Mouse (Mus musculus) heart, embryonic 16.5 days (tissue): ENCODE results near the gene Tmem214. TPM values are rescaled to one million over a fixed set of nuclear protein-coding genes. Genes with fewer than 3 reads are reported as not detected.
A peak's percentile ranks its signal among the peaks of the same experiment; 100 is the strongest.

ENCODE experiments used
- ATAC-seq: fragments of 200-750 bp; cut with Nextera tagmentation; replicated peaks from 2 replicates; pipeline ENCODE4 v1.8.0; 2017; ENCODE audit warnings: moderate number of reproducible peaks; ENCODE audit not compliant: insufficient read depth, low FRiP score; ENCODE audit errors: extremely low read depth
- H3K27ac ChIP-seq: fragments of 300-500 bp; sonication (generic); 2 replicates; pipeline ENCODE4 v1.5.1; 2014; ENCODE audit warnings: mild to moderate bottlenecking, low read length, control low read depth, moderate library complexity
- H3K27me3 ChIP-seq: fragments of 300-500 bp; sonication (generic); 2 replicates; pipeline ENCODE4 v1.6.1; 2014; ENCODE audit warnings: low read length, mixed read lengths; ENCODE audit not compliant: control insufficient read depth, insufficient read depth
- H3K36me3 ChIP-seq: fragments of 300-500 bp; sonication (generic); 2 replicates; pipeline ENCODE4 v1.6.1; 2014; ENCODE audit not compliant: control insufficient read depth, insufficient read depth
- H3K4me1 ChIP-seq: fragments of 300-500 bp; sonication (generic); 2 replicates; pipeline ENCODE4 v1.6.1; 2014; ENCODE audit warnings: low read length, mixed read lengths; ENCODE audit not compliant: control insufficient read depth, insufficient read depth
- H3K4me2 ChIP-seq: fragments of 300-500 bp; sonication (generic); 2 replicates; pipeline ENCODE4 v1.6.1; 2014; ENCODE audit warnings: low read depth, mild to moderate bottlenecking, control low read depth, low read length
- H3K4me3 ChIP-seq: fragments of 300-500 bp; sonication (generic); 2 replicates; pipeline ENCODE4 v1.5.1; 2014; ENCODE audit warnings: mild to moderate bottlenecking, control low read depth, low read length
- H3K9ac ChIP-seq: fragments of 300-500 bp; sonication (generic); 2 replicates; pipeline ENCODE4 v1.6.1; 2014; ENCODE audit warnings: low read length, control low read depth
- H3K9me3 ChIP-seq: fragments of 300-500 bp; sonication (generic); replicated peaks from 2 replicates; pipeline ENCODE4 v1.6.1; 2016; ENCODE audit warnings: low read length; ENCODE audit not compliant: control insufficient read depth
- WGBS: fragments of 180-500 bp; shearing (Covaris S2); extraction: QIAGEN DNeasy Blood & Tissue Kit; methylation state at CpG from one replicate; pipeline ENCODE4 v1.1.7; 2014; 5-methylcytosine and 5-hydroxymethylcytosine counted together
- polyA plus RNA-seq: library from polyadenylated mRNA; unstranded; fragments of >200 nt; fragmentation: Nextera tagmentation; extraction: Ambion mirVana; gene quantifications from 2 replicates; pipeline ENCODE4 v1.2.1, GENCODE M21; 2015

The Tmem214 gene
- polyA plus RNA-seq, 1 experiment from 2014 or later = 58.8 TPM

- WGBS = 31% methylated on average over 5 of the region's 5 CpGs
- H3K9ac ChIP-seq = peak overlapping the region; percentile 88
- H3K9me3 ChIP-seq = no peaks in the 10 kb centered on the region
- ATAC-seq = no peak
- H3K4me3 ChIP-seq = peak overlapping the region; percentile 86
- peak overlapping the region; percentile 91 for H3K27ac ChIP-seq
- H3K4me1 ChIP-seq = peaks cover 16% of the 10 kb centered on the region
- no peaks in the 10 kb centered on the region for H3K27me3 ChIP-seq
- H3K36me3 ChIP-seq = peaks cover 8% of the 10 kb centered on the region
- peak overlapping the region; percentile 84 for H3K4me2 ChIP-seq
These were observed 18.9 kb downstream of the Tmem214 start for GRCm38 (mm10) chr5:30886731-30887130.

GRCm38 (mm10) chr5:30887331-30887761 lies 19.5 kb downstream of the Tmem214 start:
- no peaks in the 10 kb centered on the region for H3K27me3 ChIP-seq
- under 1% methylated on average over 19 of the region's 19 CpGs for WGBS
- H3K27ac ChIP-seq = peak overlapping the region; percentile 91
- H3K4me2 ChIP-seq = peak overlapping the region; percentile 84
- H3K4me3 ChIP-seq = peak overlapping the region; percentile 86
- peaks cover 14% of the 10 kb centered on the region for H3K36me3 ChIP-seq
- peak; percentile 29 for ATAC-seq
- H3K9me3 ChIP-seq = no peaks in the 10 kb centered on the region
- H3K4me1 ChIP-seq = peaks cover 16% of the 10 kb centered on the region
- H3K9ac ChIP-seq = peak overlapping the region; percentile 88

- H3K9me3 ChIP-seq = no peaks in the 10 kb centered on the region
- WGBS = 0% methylated on average over 28 of the region's 28 CpGs
- H3K4me3 ChIP-seq = peak overlapping the region; percentile 86
- H3K36me3 ChIP-seq = peaks cover 19% of the 10 kb centered on the region
- H3K4me1 ChIP-seq = peaks cover 16% of the 10 kb centered on the region
- H3K9ac ChIP-seq = peak overlapping the region; percentile 88
- no peaks in the 10 kb centered on the region for H3K27me3 ChIP-seq
- peak overlapping the region; percentile 91 for H3K27ac ChIP-seq
- H3K4me2 ChIP-seq = peak overlapping the region; percentile 84
- peak; percentile 88 for ATAC-seq
These were observed 20.1 kb downstream of the Tmem214 start for GRCm38 (mm10) chr5:30887858-30888336.

- H3K9ac ChIP-seq = peak within 1 kb of the TSS; percentile 91
- H3K4me2 ChIP-seq = peak within 1 kb of the TSS; percentile 84
- ATAC-seq = peak; percentile 88
- H3K4me3 ChIP-seq = peak within 1 kb of the TSS; percentile 86
- WGBS = under 1% methylated on average over 41 of the region's 42 CpGs
- H3K27me3 ChIP-seq = no peaks in the 10 kb centered on the region
- peaks cover 16% of the 10 kb centered on the region for H3K4me1 ChIP-seq
- H3K27ac ChIP-seq = peak within 1 kb of the TSS; percentile 91
- H3K9me3 ChIP-seq = no peaks in the 10 kb centered on the region
- H3K36me3 ChIP-seq = peaks cover 25% of the 10 kb centered on the region
These were observed 20.7 kb downstream of the Tmem214 start, which contains the start of gene Agbl5 for GRCm38 (mm10) chr5:30888337-30889087. Agbl5 (plus strand) TSS chr5:30888694.

GRCm38 (mm10) chr5:30889088-30889754 lies 21.4 kb downstream of the Tmem214 start:
- H3K9me3 ChIP-seq = no peaks in the 10 kb centered on the region
- H3K27ac ChIP-seq = peak overlapping the region; percentile 91
- H3K4me2 ChIP-seq = peak overlapping the region; percentile 84
- under 1% methylated on average over 29 of the region's 42 CpGs for WGBS
- peaks cover 30% of the 10 kb centered on the region for H3K36me3 ChIP-seq
- H3K4me3 ChIP-seq = peak overlapping the region; percentile 86
- peak; percentile 20 for ATAC-seq
- no peaks in the 10 kb centered on the region for H3K27me3 ChIP-seq
- H3K4me1 ChIP-seq = peaks cover 16% of the 10 kb centered on the region
- H3K9ac ChIP-seq = peak overlapping the region; percentile 91

- no peak for ATAC-seq
- Histone ChIP-seq H3K27me3 (no peaks in the 10 kb centered on the region), H3K9me3 (no peaks in the 10 kb centered on the region), H3K9ac (no peak overlapping the region), H3K36me3 (peaks cover 34% of the 10 kb centered on the region), H3K4me3 (no peak overlapping the region), H3K4me1 (peaks cover 16% of the 10 kb centered on the region), H3K4me2 (peak overlapping the region; percentile 84), H3K27ac (no peak overlapping the region)
- 80% methylated on average over 7 of the region's 7 CpGs for WGBS
These were observed 22.6 kb downstream of the Tmem214 start for GRCm38 (mm10) chr5:30890375-30890774.

GRCm38 (mm10) chr5:30901860-30902259 lies 34.0 kb downstream of the Tmem214 start:
- H3K27me3 ChIP-seq = no peaks in the 10 kb centered on the region
- ATAC-seq = no peak
- H3K9me3 ChIP-seq = no peaks in the 10 kb centered on the region
- H3K4me3 ChIP-seq = no peak overlapping the region
- H3K4me1 ChIP-seq = peaks cover 18% of the 10 kb centered on the region
- H3K4me2 ChIP-seq = no peak overlapping the region
- no peak overlapping the region for H3K9ac ChIP-seq
- 89% methylated on average over 5 of the region's 5 CpGs for WGBS
- H3K27ac ChIP-seq = no peak overlapping the region
- peaks cover 21% of the 10 kb centered on the region for H3K36me3 ChIP-seq

GRCm38 (mm10) chr5:30907413-30908059 lies 39.7 kb downstream of the Tmem214 start, which contains the start of gene Ost4:
Ost4 (minus strand) TSS chr5:30907788.
- H3K9ac ChIP-seq = peak within 1 kb of the TSS; percentile 85
- ATAC-seq = peak; percentile 91
- peak within 1 kb of the TSS; percentile 86 for H3K4me3 ChIP-seq
- peak within 1 kb of the TSS; percentile 96 for H3K4me2 ChIP-seq
- H3K27me3 ChIP-seq = no peaks in the 10 kb centered on the region
- H3K9me3 ChIP-seq = no peaks in the 10 kb centered on the region
- H3K27ac ChIP-seq = peak within 1 kb of the TSS; percentile 93
- peaks cover 18% of the 10 kb centered on the region for H3K36me3 ChIP-seq
- H3K4me1 ChIP-seq = peaks cover 48% of the 10 kb centered on the region
- under 1% methylated on average over 58 of the region's 58 CpGs for WGBS
